Mouse (Mus musculus) spleen, adult 2 months (tissue): Measurements from ENCODE around the gene Dock10.

ENCODE experiments used
- CTCF ChIP-seq: fragments of 200-500 bp; IDR thresholded peaks from 2 replicates; pipeline ENCODE4 v1.5.1; 2011; ENCODE audit warnings: mild to moderate bottlenecking, inconsistent platforms; ENCODE audit not compliant: insufficient read depth, insufficient read length, insufficient replicate concordance; ENCODE audit errors: extremely low read depth
- POLR2A ChIP-seq: fragments of 200-500 bp; IDR thresholded peaks from 2 replicates; pipeline ENCODE4 v1.6.1; 2011; ENCODE audit warnings: low read depth, low read length, inconsistent platforms

DNA sequence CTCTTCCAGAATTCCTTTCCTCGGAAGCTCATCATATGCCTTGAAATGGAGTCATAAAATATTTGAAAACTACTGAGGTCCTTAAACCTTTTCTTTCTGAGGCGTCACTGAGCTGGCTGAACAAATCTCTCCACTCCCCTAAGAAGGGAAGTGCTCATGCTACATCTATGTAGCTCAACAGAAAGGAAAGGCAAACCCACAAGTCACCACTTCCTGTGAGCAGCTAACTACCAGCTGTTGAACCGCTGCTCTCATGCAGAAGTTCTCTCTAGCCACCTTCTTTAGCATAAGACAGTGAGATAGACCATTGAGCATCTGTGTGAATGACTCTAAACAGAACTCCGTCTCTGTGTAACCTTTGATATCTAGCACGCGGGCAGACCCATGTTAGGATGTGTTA, 93.2 kb downstream of the Dock10 start:
- peak; percentile 61; the same call in 1 of the 2 replicates for TF ChIP-seq POLR2A
- no peak for TF ChIP-seq CTCF
